ENCODE assay signal across 24 mouse cellular contexts in the genomic region with DNA sequence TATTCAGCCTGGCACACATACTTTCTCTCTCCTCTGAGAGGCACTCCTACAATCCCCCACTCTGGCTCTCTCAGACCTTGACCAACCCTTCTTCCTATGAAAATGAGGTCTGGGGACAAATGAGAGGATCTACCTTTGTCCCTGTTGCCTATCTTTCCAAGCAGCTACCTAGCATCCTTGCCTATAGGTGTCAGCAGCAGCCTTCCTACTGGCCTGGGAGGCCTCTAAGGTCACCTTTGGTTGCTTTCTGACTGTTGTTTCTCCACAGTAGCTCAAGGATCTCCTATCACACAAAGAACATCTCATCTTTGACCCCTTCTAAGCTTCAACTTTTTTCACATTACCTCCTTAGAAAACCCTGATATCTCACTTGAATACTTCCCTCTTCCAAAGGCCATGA. TPM values are rescaled to one million over a fixed set of nuclear protein-coding genes. Genes with fewer than 3 reads are reported as not detected.
DNase-seq lines count a peak whose midpoint lies in the region; ATAC-seq lines count a peak whose summit lies in the region.
"Had no signal": no experiment of that assay in that cellular context is flagged by ENCODE, and none has a peak within 500 bp of the region (broad histone marks: within the 10 kb centered on the region; RNA-seq: fewer than 3 reads in every experiment).

No protein-coding gene starts in this region.

- peak overlapping the region; percentile 40; the same call in 1 of the 2 replicates for H3K27ac ChIP-seq in liver, embryonic 11.5 days (ENCODE audit: low read depth, low read length)
- H3K27ac ChIP-seq in liver, embryonic 15.5 days (replicated peaks), result peak overlapping the region; percentile 72
- H3K27ac ChIP-seq: embryonic facial prominence, embryonic 13.5 days; forebrain, embryonic 10.5 days; hindbrain, embryonic 13.5 days; hindbrain, postnatal 0 days had no signal

- H3K4me3 ChIP-seq in liver, embryonic 11.5 days (ENCODE audit: low read depth, low read length), result no peak overlapping the region
- H3K4me3 ChIP-seq in liver, embryonic 15.5 days (replicated peaks), result no peak overlapping the region
- H3K4me3 ChIP-seq: embryonic facial prominence, embryonic 13.5 days; forebrain, embryonic 10.5 days; hindbrain, embryonic 13.5 days had no signal

- peak overlapping the region; percentile 1; the same call in 1 of the 2 replicates for H3K4me2 ChIP-seq in liver, embryonic 11.5 days
- H3K4me2 ChIP-seq in liver, embryonic 15.5 days, result peak overlapping the region; percentile 45
- H3K4me2 ChIP-seq: embryonic facial prominence, embryonic 13.5 days; hindbrain, embryonic 13.5 days had no signal

- no peak for DNase-seq in liver, embryonic 11.5 days (ENCODE audit: low spot score)
- DNase-seq in MN1 (ENCODE audit: low spot score), result no peak
- no peak for DNase-seq in ovary, postnatal 14 days (ENCODE audit: low spot score)
- no peak for DNase-seq in spleen, adult 12 weeks (ENCODE audit: low spot score)
- DNase-seq: adrenal gland, postnatal 10 days; cerebellum, adult 11-12 months; cerebellum, adult 9-11 months; cerebellum, postnatal 36 days; gastrocnemius, postnatal 36 days; heart, adult 11 months; heart, postnatal 14 days had no signal

- no peaks in the 10 kb centered on the region for H3K27me3 ChIP-seq in liver, embryonic 11.5 days (replicated peaks; ENCODE audit: control insufficient read depth, insufficient read depth, low read length)
- no peaks in the 10 kb centered on the region for H3K27me3 ChIP-seq in liver, embryonic 15.5 days
- H3K27me3 ChIP-seq: embryonic facial prominence, embryonic 13.5 days; hindbrain, embryonic 13.5 days had no signal

- no peak overlapping the region for H3K9ac ChIP-seq in liver, embryonic 11.5 days (ENCODE audit: low read depth, low read length)
- no peak overlapping the region for H3K9ac ChIP-seq in liver, embryonic 15.5 days
- H3K9ac ChIP-seq: embryonic facial prominence, embryonic 13.5 days; hindbrain, embryonic 13.5 days had no signal

- peak; percentile 57 for ATAC-seq in erythroblast, adult 5-6 weeks (replicated peaks; ENCODE audit: low FRiP score, poor library complexity, severe bottlenecking)
- ATAC-seq in liver, embryonic 11.5 days (replicated peaks; ENCODE audit: low FRiP score), result peak; percentile 69
- peak; percentile 77 for ATAC-seq in liver, embryonic 15.5 days (ENCODE audit: insufficient read depth)
- ATAC-seq: forebrain, embryonic 14.5 days; hindbrain, postnatal 0 days had no signal

- H3K36me3 ChIP-seq in liver, embryonic 11.5 days (ENCODE audit: control insufficient read depth, insufficient read depth, low read length), result no peaks in the 10 kb centered on the region
- no peaks in the 10 kb centered on the region for H3K36me3 ChIP-seq in liver, embryonic 15.5 days (replicated peaks)
- H3K36me3 ChIP-seq: embryonic facial prominence, embryonic 13.5 days; forebrain, embryonic 10.5 days; hindbrain, embryonic 13.5 days had no signal

- H3K4me1 ChIP-seq in liver, embryonic 11.5 days (replicated peaks; ENCODE audit: control insufficient read depth, insufficient read depth, low read length), result no peaks in the 10 kb centered on the region; the same call in 1 of the 2 replicates
- H3K4me1 ChIP-seq in liver, embryonic 15.5 days (replicated peaks), result peaks cover 19% of the 10 kb centered on the region
- H3K4me1 ChIP-seq: embryonic facial prominence, embryonic 13.5 days; forebrain, embryonic 10.5 days; hindbrain, embryonic 13.5 days had no signal

- H3K9me3 ChIP-seq in liver, embryonic 11.5 days (ENCODE audit: control insufficient read depth, low read length), result no peaks in the 10 kb centered on the region
- H3K9me3 ChIP-seq in liver, embryonic 15.5 days (replicated peaks), result no peaks in the 10 kb centered on the region
- H3K9me3 ChIP-seq: embryonic facial prominence, embryonic 13.5 days; forebrain, embryonic 10.5 days; hindbrain, embryonic 13.5 days had no signal

RNA-seq across cellular contexts. Expression of gene Akap4, which starts 10.3 kb away (rescaled TPM):
- not detected in 2 replicates for total RNA-seq in erythroblast, adult 5-6 weeks (2015; ENCODE audit: low replicate concordance)
- total RNA-seq in erythroblast, adult 5-6 weeks (2017; ENCODE audit: low replicate concordance), result not detected in 2 replicates
- polyA plus RNA-seq in liver, embryonic 11.5 days (2014; fragmentation: Nextera tagmentation; extraction: Ambion mirVana), result not detected in 2 replicates
- polyA plus RNA-seq in liver, embryonic 15.5 days (2015; fragmentation: Nextera tagmentation; extraction: Ambion mirVana), result not detected in 2 replicates
- total RNA-seq: adrenal gland, postnatal 10 days; adrenal gland, postnatal 4 days; ES-E14; gastrocnemius, adult 8-10 months; gastrocnemius, postnatal 36 days; heart, postnatal 14 days; hematopoietic stem cell, adult 5-6 weeks; hindbrain, postnatal 0 days had no signal
- polyA plus RNA-seq: brain, embryonic 14.5 days; embryonic facial prominence, embryonic 13.5 days; forebrain, embryonic 10.5 days; forebrain, embryonic 14.5 days; heart, embryonic 14.5 days; hindbrain, embryonic 13.5 days; hindbrain, postnatal 0 days had no signal

RNA-seq across cellular contexts. Expression of gene Ccnb3, which starts 15.6 kb away (rescaled TPM):
- not detected in 2 replicates for total RNA-seq in erythroblast, adult 5-6 weeks (2015; ENCODE audit: low replicate concordance)
- 0.17 and 0.28 TPM in 2 replicates for total RNA-seq in erythroblast, adult 5-6 weeks (2017; ENCODE audit: low replicate concordance)
- polyA plus RNA-seq in liver, embryonic 11.5 days (2014; fragmentation: Nextera tagmentation; extraction: Ambion mirVana), result 0.04 TPM in 1 of 2 replicates, not detected in the other
- polyA plus RNA-seq in liver, embryonic 15.5 days (2015; fragmentation: Nextera tagmentation; extraction: Ambion mirVana), result not detected in 2 replicates
- total RNA-seq: gastrocnemius, adult 8-10 months; hematopoietic stem cell, adult 5-6 weeks; hindbrain, postnatal 0 days had no signal
- polyA plus RNA-seq: embryonic facial prominence, embryonic 13.5 days; forebrain, embryonic 10.5 days; forebrain, embryonic 14.5 days; hindbrain, embryonic 13.5 days; hindbrain, postnatal 0 days had no signal
